Mouse (Mus musculus): ENCODE results near the gene Arhgap10.

Gene Arhgap10

GRCm38 (mm10) chr8:77516845-77517244 is 908 bp downstream of the Arhgap10 start:
- no peak for DNase-seq (ENCODE audit: low spot score)

- DNase-seq (ENCODE audit: low spot score): no peak
Measured at GRCm38 (mm10) chr8:77515786-77516185, 2.0 kb downstream of the Arhgap10 start.

GRCm38 (mm10) chr8:77515201-77515600 is 2.6 kb downstream of the Arhgap10 start:
- DNase-seq (ENCODE audit: low spot score): no peak

- DNase-seq (ENCODE audit: low spot score): no peak
Measured at GRCm38 (mm10) chr8:77511750-77512493, 5.8 kb downstream of the Arhgap10 start.

GRCm38 (mm10) chr8:77510426-77510825 is 7.3 kb downstream of the Arhgap10 start:
- no peak for DNase-seq (ENCODE audit: low spot score)

GRCm38 (mm10) chr8:77509044-77509443 is 8.7 kb downstream of the Arhgap10 start:
- no peak for DNase-seq (ENCODE audit: low spot score)

GRCm38 (mm10) chr8:77507510-77508035 is 10.2 kb downstream of the Arhgap10 start:
- no peak for DNase-seq (ENCODE audit: low spot score)

GRCm38 (mm10) chr8:77506539-77506938 is 11.2 kb downstream of the Arhgap10 start:
- no peak for DNase-seq (ENCODE audit: low spot score)

GRCm38 (mm10) chr8:77502547-77502946 is 15.2 kb downstream of the Arhgap10 start:
- no peak for DNase-seq (ENCODE audit: low spot score)

- no peak for DNase-seq (ENCODE audit: low spot score)
Measured at GRCm38 (mm10) chr8:77501131-77501530, 16.6 kb downstream of the Arhgap10 start.

- DNase-seq (ENCODE audit: low spot score): no peak
Measured at GRCm38 (mm10) chr8:77500264-77500663, 17.5 kb downstream of the Arhgap10 start.

GRCm38 (mm10) chr8:77497442-77497841 is 20.3 kb downstream of the Arhgap10 start:
- DNase-seq (ENCODE audit: low spot score): no peak

- DNase-seq (ENCODE audit: low spot score): no peak
Measured at GRCm38 (mm10) chr8:77496253-77496652, 21.5 kb downstream of the Arhgap10 start.

- DNase-seq (ENCODE audit: low spot score): no peak
Measured at GRCm38 (mm10) chr8:77494376-77495328, 23.1 kb downstream of the Arhgap10 start.

GRCm38 (mm10) chr8:77492356-77493058 is 25.2 kb downstream of the Arhgap10 start:
- DNase-seq (ENCODE audit: low spot score): peak; percentile 78

- no peak for DNase-seq (ENCODE audit: low spot score)
Measured at GRCm38 (mm10) chr8:77491231-77491923, 26.4 kb downstream of the Arhgap10 start.

GRCm38 (mm10) chr8:77490095-77490781 is 27.5 kb downstream of the Arhgap10 start:
- DNase-seq (ENCODE audit: low spot score): peak; percentile 53

GRCm38 (mm10) chr8:77489235-77489634 is 28.5 kb downstream of the Arhgap10 start:
- peak; percentile 38 for DNase-seq (ENCODE audit: low spot score)

- DNase-seq (ENCODE audit: low spot score): no peak
Measured at GRCm38 (mm10) chr8:77488215-77488606, 29.5 kb downstream of the Arhgap10 start.

GRCm38 (mm10) chr8:77487590-77488214 is 30.1 kb downstream of the Arhgap10 start:
- DNase-seq (ENCODE audit: low spot score): no peak

All from lung, postnatal 25 days (tissue).